Comparison of ENCODE assay signal across 20 mouse cellular contexts in genomic region chr8:8182108-8182507, GRCm38 (mm10).
DNase-seq lines count a peak whose midpoint lies in the region; ATAC-seq and TF ChIP-seq lines count a peak whose summit lies in the region.
"Had no signal": no experiment of that assay in that cellular context is flagged by ENCODE, and none has a peak within 500 bp of the region (broad histone marks: within the 10 kb centered on the region; RNA-seq: fewer than 3 reads in every experiment).

No protein-coding gene starts in this region.

- intact Hi-C loops in heart, adult 2 months (cut with DNase I), result no loop called here

- no peak overlapping the region for H3K27ac ChIP-seq in heart, embryonic 12.5 days (ENCODE audit: poor library complexity, severe bottlenecking)
- no peak overlapping the region for H3K27ac ChIP-seq in heart, adult 2 months
- 0 out of 4 replicates have a peak overlapping the region, but pooled peaks of 1 of the 2 experiments have one; percentile 28 for H3K27ac ChIP-seq in heart, embryonic 14.5 days (replicated peaks in 1 of 2; ENCODE audit: control insufficient read depth in 1 of 2, insufficient read depth in 1 of 2, low read depth in 2 of 2, low read length in 2 of 2)
- no peak overlapping the region for H3K27ac ChIP-seq in kidney, postnatal 0 days
- no peak overlapping the region for H3K27ac ChIP-seq in neural tube, embryonic 15.5 days (replicated peaks)
- H3K27ac ChIP-seq: embryonic facial prominence, embryonic 13.5 days; embryonic facial prominence, embryonic 15.5 days; forebrain, embryonic 13.5 days; forebrain, embryonic 15.5 days had no signal

- 30% methylated on average over 2 of the region's 2 CpGs for WGBS in heart, embryonic 12.5 days
- 39% methylated on average over 2 of the region's 2 CpGs for WGBS in heart, adult 2 months
- 41% methylated on average over 2 of the region's 2 CpGs for WGBS in heart, embryonic 14.5 days
- WGBS in kidney, postnatal 0 days, result 38% methylated on average over 2 of the region's 2 CpGs
- 77% methylated on average over 2 of the region's 2 CpGs for WGBS in neural tube, embryonic 15.5 days

- no peak for DNase-seq in heart, adult 2 months
- no peak for DNase-seq in heart, adult 11 months
- DNase-seq in kidney, postnatal 0 days (ENCODE audit: low spot score), result peak; percentile 64
- no peak for DNase-seq in kidney, postnatal 14 days
- DNase-seq: adrenal gland, adult 2 months; adrenal gland, postnatal 10 days; adrenal gland, postnatal 25 days; cerebellum, adult 11 months; cerebellum, adult 18-20 months; cerebellum, adult 8-10 months; cerebellum, adult 9-11 months; cerebellum, postnatal 14 days; cerebellum, postnatal 36 days had no signal

- no peak overlapping the region for H3K4me2 ChIP-seq in heart, embryonic 12.5 days
- H3K4me2 ChIP-seq in heart, embryonic 14.5 days (ENCODE audit: low read length), result no peak overlapping the region
- no peak overlapping the region for H3K4me2 ChIP-seq in kidney, postnatal 0 days (ENCODE audit: low read length)
- H3K4me2 ChIP-seq in neural tube, embryonic 15.5 days, result no peak overlapping the region
- H3K4me2 ChIP-seq: embryonic facial prominence, embryonic 13.5 days; embryonic facial prominence, embryonic 15.5 days; forebrain, embryonic 13.5 days; forebrain, embryonic 15.5 days had no signal

- no peak overlapping the region for H3K4me3 ChIP-seq in heart, embryonic 12.5 days
- no peak overlapping the region for H3K4me3 ChIP-seq in heart, adult 2 months
- no peak overlapping the region for H3K4me3 ChIP-seq in heart, embryonic 14.5 days (ENCODE audit: control insufficient read depth in 1 of 2, insufficient read depth in 1 of 2, low read depth in 1 of 2, low read length in 2 of 2)
- H3K4me3 ChIP-seq in kidney, postnatal 0 days (replicated peaks; ENCODE audit: low read depth, low read length), result no peak overlapping the region
- H3K4me3 ChIP-seq in neural tube, embryonic 15.5 days (replicated peaks), result no peak overlapping the region
- H3K4me3 ChIP-seq: embryonic facial prominence, embryonic 13.5 days; embryonic facial prominence, embryonic 15.5 days; forebrain, embryonic 13.5 days; forebrain, embryonic 15.5 days had no signal

- H3K9me3 ChIP-seq in heart, embryonic 12.5 days (replicated peaks), result no peaks in the 10 kb centered on the region
- no peaks in the 10 kb centered on the region for H3K9me3 ChIP-seq in heart, embryonic 14.5 days (ENCODE audit: control insufficient read depth, low read length)
- H3K9me3 ChIP-seq in kidney, postnatal 0 days (replicated peaks; ENCODE audit: low read length), result no peaks in the 10 kb centered on the region
- H3K9me3 ChIP-seq in neural tube, embryonic 15.5 days (replicated peaks), result no peaks in the 10 kb centered on the region
- H3K9me3 ChIP-seq: embryonic facial prominence, embryonic 13.5 days; embryonic facial prominence, embryonic 15.5 days; forebrain, embryonic 13.5 days; forebrain, embryonic 15.5 days had no signal

- H3K36me3 ChIP-seq in heart, embryonic 12.5 days, result no peaks in the 10 kb centered on the region
- H3K36me3 ChIP-seq in heart, adult 2 months (ENCODE audit: control insufficient read depth, insufficient read depth, low read length), result no peaks in the 10 kb centered on the region
- no peaks in the 10 kb centered on the region for H3K36me3 ChIP-seq in heart, embryonic 14.5 days (ENCODE audit: control insufficient read depth, insufficient read depth, low read length)
- H3K36me3 ChIP-seq in kidney, postnatal 0 days (ENCODE audit: insufficient read depth, low read length), result no peaks in the 10 kb centered on the region
- H3K36me3 ChIP-seq in neural tube, embryonic 15.5 days, result no peaks in the 10 kb centered on the region
- H3K36me3 ChIP-seq: embryonic facial prominence, embryonic 13.5 days; embryonic facial prominence, embryonic 15.5 days; forebrain, embryonic 15.5 days had no signal

- no peak for TF ChIP-seq POLR2A in heart, adult 2 months (IDR thresholded peaks at IDR 0.05; ENCODE audit: insufficient read depth, low read depth, low read length)

- 0 out of 2 replicates have a peak, but pooled peaks have one; percentile 58 for ATAC-seq in heart, embryonic 12.5 days (ENCODE audit: insufficient number of reproducible peaks, low FRiP score)
- peak; percentile 43; the same call in 1 of the 2 replicates for ATAC-seq in heart, embryonic 14.5 days (ENCODE audit: insufficient number of reproducible peaks, insufficient read depth, low FRiP score, low read depth)
- ATAC-seq in kidney, postnatal 0 days (replicated peaks; ENCODE audit: low FRiP score, low read depth), result no peak
- no peak for ATAC-seq in neural tube, embryonic 15.5 days (ENCODE audit: low FRiP score)
- ATAC-seq: forebrain, embryonic 13.5 days; forebrain, embryonic 15.5 days had no signal

- H3K27me3 ChIP-seq in heart, embryonic 12.5 days (replicated peaks), result no peaks in the 10 kb centered on the region
- H3K27me3 ChIP-seq in heart, adult 2 months (ENCODE audit: control insufficient read depth, insufficient read depth, low read length), result no peaks in the 10 kb centered on the region
- H3K27me3 ChIP-seq in heart, embryonic 14.5 days (ENCODE audit: control insufficient read depth, insufficient read depth, low read length), result no peaks in the 10 kb centered on the region
- H3K27me3 ChIP-seq in kidney, postnatal 0 days (ENCODE audit: insufficient read depth, low read length), result no peaks in the 10 kb centered on the region
- no peaks in the 10 kb centered on the region for H3K27me3 ChIP-seq in neural tube, embryonic 15.5 days (replicated peaks)
- H3K27me3 ChIP-seq: embryonic facial prominence, embryonic 13.5 days; embryonic facial prominence, embryonic 15.5 days; forebrain, embryonic 13.5 days; forebrain, embryonic 15.5 days had no signal

- H3K4me1 ChIP-seq in heart, embryonic 12.5 days (replicated peaks), result peaks cover 21% of the 10 kb centered on the region
- H3K4me1 ChIP-seq in heart, adult 2 months (ENCODE audit: control insufficient read depth, insufficient read depth, low read length), result no peaks in the 10 kb centered on the region; the same call in 1 of the 2 replicates
- peaks cover 3 to 19% of the 10 kb centered on the region in 2 experiments for H3K4me1 ChIP-seq in heart, embryonic 14.5 days (ENCODE audit: control insufficient read depth in 2 of 2, insufficient read depth in 2 of 2, low read length in 2 of 2)
- no peaks in the 10 kb centered on the region for H3K4me1 ChIP-seq in kidney, postnatal 0 days (replicated peaks; ENCODE audit: insufficient read depth, low read length)
- H3K4me1 ChIP-seq in neural tube, embryonic 15.5 days, result no peaks in the 10 kb centered on the region
- H3K4me1 ChIP-seq: embryonic facial prominence, embryonic 13.5 days; embryonic facial prominence, embryonic 15.5 days; forebrain, embryonic 13.5 days; forebrain, embryonic 15.5 days had no signal

- H3K9ac ChIP-seq in heart, embryonic 12.5 days, result no peak overlapping the region
- H3K9ac ChIP-seq in heart, adult 2 months (ENCODE audit: low read depth, low read length), result no peak overlapping the region
- H3K9ac ChIP-seq in heart, embryonic 14.5 days (ENCODE audit: low read length), result no peak overlapping the region
- no peak overlapping the region for H3K9ac ChIP-seq in kidney, postnatal 0 days (ENCODE audit: low read depth, low read length)
- no peak overlapping the region for H3K9ac ChIP-seq in neural tube, embryonic 15.5 days (replicated peaks)
- H3K9ac ChIP-seq: embryonic facial prominence, embryonic 13.5 days; embryonic facial prominence, embryonic 15.5 days; forebrain, embryonic 13.5 days; forebrain, embryonic 15.5 days had no signal

- no peak for TF ChIP-seq EP300 in heart, adult 2 months (IDR thresholded peaks at IDR 0.05; ENCODE audit: insufficient read depth, low read depth, low read length)

- H3K79me2 ChIP-seq in heart, adult 2 months (replicated peaks; ENCODE audit: control insufficient read depth, insufficient read depth, low read length), result no peaks in the 10 kb centered on the region

- TF ChIP-seq CTCF in heart, adult 2 months (IDR thresholded peaks at IDR 0.05), result no peak
- no peak for TF ChIP-seq CTCF in kidney, postnatal 0 days (IDR thresholded peaks at IDR 0.05; ENCODE audit: low read depth)

Comparison
In these comparisons a context has a peak if more than half of its experiments do, and no peak if none do; other contexts are left out.
1. ATAC-seq: peak in heart, embryonic 12.5 days (single experiment) and heart, embryonic 14.5 days (single experiment); none in kidney, postnatal 0 days (single experiment) and neural tube, embryonic 15.5 days (single experiment).